20 mouse cellular contexts compared by ENCODE assay signal in genomic region chr8:64769586-64769985, GRCm38 (mm10). TPM values are rescaled to one million over a fixed set of nuclear protein-coding genes. Genes with fewer than 3 reads are reported as not detected.
DNase-seq lines count a peak whose midpoint lies in the region; ATAC-seq and TF ChIP-seq lines count a peak whose summit lies in the region.
"Had no signal": no experiment of that assay in that cellular context is flagged by ENCODE, and none has a peak within 500 bp of the region (broad histone marks: within the 10 kb centered on the region; RNA-seq: fewer than 3 reads in every experiment).

No protein-coding gene starts in this region.

- DNase-seq in layer of hippocampus, adult 2 months (ENCODE audit: low spot score in 2 of 2): no peak
- DNase-seq in layer of hippocampus, adult 9-10 months (ENCODE audit: low spot score): no peak
- peak; percentile 80 for DNase-seq in R1 (ENCODE audit: low read depth, low spot score)
- DNase-seq in kidney, adult 8-10 months: no peak
- DNase-seq: adrenal gland, adult 8-10 months; adrenal gland, postnatal 14 days; adrenal gland, postnatal 36 days; cerebellum, adult 11-12 months; cerebellum, adult 2 months; cerebellum, adult 9-10 months; cerebellum, postnatal 10 days; cerebellum, postnatal 25 days; forebrain, postnatal 0 days had no signal

- TF ChIP-seq CTCF in layer of hippocampus, adult 2 months (conservative IDR thresholded peaks at IDR 0.05): no peak

- no peak overlapping the region for H3K4me3 ChIP-seq in layer of hippocampus, adult 2 months
- H3K4me3 ChIP-seq: embryonic facial prominence, embryonic 10.5 days; embryonic facial prominence, embryonic 12.5 days; forebrain, embryonic 12.5 days; forebrain, embryonic 15.5 days had no signal

- peak overlapping the region; percentile 28; the same call in 1 of the 2 replicates for H3K27ac ChIP-seq in layer of hippocampus, adult 2 months
- H3K27ac ChIP-seq: embryonic facial prominence, embryonic 10.5 days; embryonic facial prominence, embryonic 12.5 days; forebrain, embryonic 12.5 days; forebrain, embryonic 15.5 days had no signal

- no peak for ATAC-seq in megakaryocyte progenitor cell, adult 5-6 weeks (replicated peaks; ENCODE audit: poor library complexity)
- ATAC-seq: activated CD4-positive, CD25-positive, alpha-beta regulatory T cell, adult 4 months; forebrain, embryonic 15.5 days; forebrain, postnatal 0 days; Patski had no signal

RNA-seq across cellular contexts. Expression of gene Msmo1, which starts 36.0 kb away (rescaled TPM):
- 10 to 100 TPM; 85.9 to 86.4 TPM for total RNA-seq in layer of hippocampus, adult 2 months (2021)
- total RNA-seq in megakaryocyte progenitor cell, adult 5-6 weeks (2015): 22.8 and 23.8 TPM in 2 replicates
- total RNA-seq in megakaryocyte progenitor cell, adult 5-6 weeks (2017): 46.0 and 51.2 TPM in 2 replicates
